Mouse (Mus musculus) CD4-positive naive resting alpha-beta T cell, adult 76 days (primary cell): Measurements from ENCODE around the gene Htr2c. TPM values are rescaled to one million over a fixed set of nuclear protein-coding genes. Genes with fewer than 3 reads are reported as not detected.

Source experiments
- total RNA-seq: library from RNA; stranded (reverse); gene quantifications from one replicate; pipeline ENCODE4 v1.2.4, GENCODE M21; 2023

Gene Htr2c
- not detected for total RNA-seq

DNA sequence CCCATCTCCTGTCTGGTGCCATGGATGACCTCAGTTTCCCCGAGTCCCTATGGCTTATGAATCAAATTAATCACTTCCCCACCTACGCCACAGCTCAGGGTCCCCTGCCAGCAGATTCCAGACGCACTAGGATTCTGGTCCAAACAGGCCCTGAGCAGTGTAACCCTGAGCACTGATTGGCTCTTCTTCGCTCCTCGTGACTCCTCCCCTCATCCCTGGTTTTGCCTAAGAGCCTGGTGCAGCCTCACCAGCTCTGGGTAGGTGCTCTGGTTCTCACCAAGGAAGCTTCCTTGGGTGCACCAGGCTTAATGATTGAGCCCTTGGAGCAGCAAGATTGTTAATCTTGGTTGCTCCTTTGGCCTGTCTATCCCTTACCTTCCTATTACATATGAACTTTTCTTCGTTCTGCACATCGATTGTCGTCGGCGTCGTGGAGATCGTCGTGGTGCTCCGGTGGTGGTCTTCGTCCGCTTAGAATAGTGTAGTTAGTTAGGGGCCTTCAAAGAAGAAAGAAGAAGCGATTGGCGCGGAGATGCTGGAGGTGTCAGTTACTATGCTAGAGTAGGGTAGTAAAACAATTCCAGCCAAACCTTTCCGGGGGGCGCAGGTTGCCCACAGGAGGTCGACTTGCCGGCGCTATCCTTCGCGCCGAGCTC lies at the start of gene Htr2c:
Gene Htr2c (plus strand): TSS at position 256 of the 656 bp plus-strand sequence.

